Mouse (Mus musculus) kidney, adult 2 months (tissue): ENCODE measurements around the gene Trmt10c.

ENCODE experiments used
- CTCF ChIP-seq: fragments of 200-500 bp; conservative IDR thresholded peaks from 2 replicates; pipeline ENCODE4 v1.5.1; 2011; ENCODE audit warnings: low read depth, mild to moderate bottlenecking, control low read depth, low read length, moderate library complexity, mixed read lengths; ENCODE audit not compliant: insufficient read depth, insufficient read length
- POLR2A ChIP-seq: fragments of 200-500 bp; IDR thresholded peaks from one replicate; pipeline ENCODE4 v1.6.1; 2011; ENCODE audit warnings: low read depth, low read length, control low read depth

DNA sequence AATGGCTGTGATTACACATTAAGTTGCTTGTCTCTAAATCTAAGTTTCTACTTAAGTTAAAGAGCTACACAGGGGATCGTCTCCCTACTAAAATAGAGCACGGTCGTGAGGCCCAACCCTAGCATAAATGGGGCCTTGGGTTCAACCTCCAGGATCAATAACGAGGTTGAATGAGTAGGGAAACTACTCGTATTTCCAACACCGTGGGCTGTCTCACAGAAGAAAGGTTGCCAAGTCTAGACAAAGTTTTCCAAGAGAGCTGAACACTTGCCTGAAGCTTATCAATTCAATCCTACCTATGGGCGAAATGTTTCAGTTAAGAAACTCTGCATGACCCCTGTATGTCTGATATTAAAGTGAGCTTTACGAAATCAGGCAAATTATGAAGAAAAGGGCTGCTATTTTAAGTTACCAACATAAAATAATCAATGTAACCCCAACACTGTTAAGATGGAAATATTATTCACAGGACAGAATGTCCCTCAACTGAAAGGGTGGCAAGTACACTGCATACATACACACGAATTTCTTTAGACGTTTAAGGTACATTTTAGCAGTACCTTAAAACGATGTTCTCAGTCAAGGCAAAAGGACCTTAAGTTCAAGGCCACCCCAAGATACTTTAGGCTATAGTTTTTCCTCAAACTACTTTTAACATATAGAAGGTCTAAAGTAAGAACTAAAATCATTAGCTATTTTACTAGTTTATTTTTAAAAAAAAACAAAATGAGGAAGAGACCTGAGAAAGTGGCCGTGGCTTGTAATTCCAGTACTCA is 9.6 kb downstream of the Trmt10c start:
- TF ChIP-seq CTCF (no peak), POLR2A (no peak)
